Mouse (Mus musculus) cerebellum, adult 9-10 months (tissue): ENCODE results near the gene Fmo5.

Experiments
- DNase-seq: peaks from one replicate; pipeline ENCODE4 v3.0.0; 2022

Gene Fmo5

DNA sequence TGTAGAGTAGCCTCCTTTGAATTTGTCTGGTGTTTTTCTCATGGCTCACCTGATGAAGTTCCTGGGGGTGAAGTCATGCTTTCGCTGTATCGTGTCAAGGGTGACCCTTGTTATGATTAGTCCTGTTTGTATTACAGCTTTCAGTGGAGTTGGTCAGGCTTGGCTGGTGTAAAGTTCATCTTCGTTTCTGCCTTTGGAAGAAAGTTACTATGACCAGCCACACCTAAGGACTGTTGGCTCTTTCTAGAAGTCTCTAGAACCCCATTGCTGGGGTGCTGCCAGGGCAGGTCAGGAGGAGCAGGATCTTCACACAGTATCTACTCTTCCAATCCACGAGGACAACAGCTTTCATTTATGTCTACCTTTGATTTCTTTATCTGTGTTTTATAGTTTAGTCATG is 4.9 kb downstream of the Fmo5 start:
- DNase-seq: no peak

DNA sequence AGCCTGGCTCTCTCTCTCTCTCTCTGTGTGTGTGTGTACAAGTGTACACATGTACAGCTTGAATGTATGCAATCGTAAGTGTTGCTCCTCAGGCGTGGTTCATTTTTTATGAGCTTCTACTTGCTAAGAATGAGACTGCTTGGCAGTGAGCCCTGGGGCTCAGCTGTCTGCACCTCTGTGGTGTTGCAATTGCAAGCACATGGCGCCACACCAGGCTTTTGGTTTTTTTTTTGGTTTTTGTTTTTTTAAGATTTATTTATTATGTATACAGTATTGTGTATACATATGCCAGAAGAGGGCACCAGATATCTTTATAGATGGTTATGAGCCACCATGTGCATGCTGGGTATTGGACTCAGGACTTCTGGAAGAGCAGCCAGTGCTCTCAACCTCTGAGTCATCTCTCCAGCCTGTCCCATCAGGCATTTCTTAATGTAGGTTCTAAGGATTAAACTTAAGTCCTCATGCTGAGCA is 5.7 kb downstream of the Fmo5 start:
- no peak for DNase-seq

DNA sequence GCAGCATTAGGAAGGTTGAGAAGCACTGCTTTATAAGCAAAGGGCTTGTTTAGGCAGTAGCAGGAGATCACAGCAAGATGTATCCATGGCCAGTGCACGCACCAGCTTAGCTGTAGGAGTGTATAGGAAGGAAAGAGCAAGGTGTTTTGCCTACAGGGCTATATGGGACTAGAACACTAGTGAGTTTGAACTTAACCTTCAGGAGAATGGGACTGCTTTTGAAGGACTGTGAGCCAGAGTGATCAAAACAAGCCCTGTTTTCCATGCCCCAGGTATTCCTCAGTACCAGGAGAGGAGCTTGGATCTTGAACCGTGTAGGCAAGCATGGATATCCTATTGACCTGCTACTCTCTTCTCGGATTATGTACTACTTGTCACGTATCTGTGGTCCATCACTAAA is 12.8 kb downstream of the Fmo5 start:
- DNase-seq: no peak

DNA sequence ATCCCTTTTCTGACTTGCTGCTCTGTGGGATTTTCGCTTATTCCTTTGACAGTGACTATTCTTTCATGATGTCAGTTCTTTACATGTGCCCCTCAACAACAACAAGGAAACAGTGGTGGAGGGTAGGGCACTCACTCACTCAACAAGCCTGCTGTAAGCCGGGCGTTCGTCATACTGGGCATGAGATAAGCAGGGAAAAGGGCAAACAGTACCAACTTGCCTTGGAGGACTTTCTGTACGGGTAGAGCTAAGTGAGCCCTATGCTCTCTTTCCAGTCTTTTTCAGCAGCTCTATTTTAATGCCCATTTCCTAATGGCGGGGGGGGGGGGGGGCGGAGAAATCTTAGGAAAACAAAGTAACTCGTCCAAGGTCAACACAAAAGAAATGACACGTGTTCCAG is 13.4 kb downstream of the Fmo5 start:
- DNase-seq: no peak

DNA sequence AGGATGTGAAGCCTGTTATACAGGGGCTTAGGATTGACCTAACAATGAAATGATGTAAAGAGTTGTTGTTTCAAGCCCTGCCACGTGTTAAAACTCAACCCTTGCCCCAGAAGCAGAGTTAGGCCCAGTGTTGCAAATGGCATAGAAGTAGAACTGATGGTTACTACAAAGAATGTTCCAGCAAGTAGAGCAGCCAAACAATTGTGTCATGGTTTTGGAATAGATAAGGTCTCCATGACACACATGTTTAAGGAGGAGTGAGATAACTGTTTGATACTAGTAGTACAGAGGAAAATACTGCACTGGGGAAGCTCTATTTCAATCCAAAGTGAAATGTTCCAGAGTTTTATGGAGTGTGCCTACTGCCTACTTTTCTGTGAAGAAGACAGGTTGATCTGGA is 19.9 kb downstream of the Fmo5 start:
- DNase-seq: no peak

DNA sequence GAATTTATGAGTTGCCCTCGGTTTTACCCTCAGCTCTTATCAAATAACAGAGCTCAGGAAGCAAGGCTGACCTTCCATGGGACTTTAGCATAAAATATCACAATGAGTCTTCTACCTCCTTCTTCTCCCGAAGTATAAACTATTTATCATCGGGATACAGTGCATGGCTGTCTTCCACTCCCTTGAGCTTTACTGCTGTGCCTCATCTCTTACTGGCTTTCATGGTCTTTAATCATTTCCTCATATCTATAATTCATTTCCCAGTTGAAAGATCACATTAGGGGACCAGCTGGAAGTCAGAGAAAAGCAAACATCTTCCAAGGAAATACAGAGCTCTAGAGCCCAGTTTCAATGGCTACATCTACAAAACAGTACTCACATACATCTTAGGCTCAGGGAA is 20.4 kb downstream of the Fmo5 start:
- DNase-seq: no peak

DNA sequence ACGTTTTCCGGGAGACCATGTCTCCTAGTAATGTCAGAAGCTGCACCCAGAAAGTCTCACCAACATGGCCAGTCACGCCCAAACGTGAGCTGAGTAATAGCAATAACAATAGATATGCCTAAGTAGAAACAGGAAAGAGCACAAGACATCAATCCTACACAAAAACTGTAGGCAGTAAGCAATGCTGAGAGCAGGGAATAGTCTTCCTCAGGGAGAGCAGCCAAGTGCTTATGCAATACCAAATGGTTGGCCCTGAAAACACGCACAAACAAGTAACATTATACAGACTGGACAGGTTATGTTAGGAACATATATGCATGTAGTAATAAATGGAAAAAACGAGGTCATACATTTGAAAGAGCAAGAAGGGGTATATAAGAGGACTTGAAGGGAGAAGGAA is 20.9 kb downstream of the Fmo5 start:
- no peak for DNase-seq

DNA sequence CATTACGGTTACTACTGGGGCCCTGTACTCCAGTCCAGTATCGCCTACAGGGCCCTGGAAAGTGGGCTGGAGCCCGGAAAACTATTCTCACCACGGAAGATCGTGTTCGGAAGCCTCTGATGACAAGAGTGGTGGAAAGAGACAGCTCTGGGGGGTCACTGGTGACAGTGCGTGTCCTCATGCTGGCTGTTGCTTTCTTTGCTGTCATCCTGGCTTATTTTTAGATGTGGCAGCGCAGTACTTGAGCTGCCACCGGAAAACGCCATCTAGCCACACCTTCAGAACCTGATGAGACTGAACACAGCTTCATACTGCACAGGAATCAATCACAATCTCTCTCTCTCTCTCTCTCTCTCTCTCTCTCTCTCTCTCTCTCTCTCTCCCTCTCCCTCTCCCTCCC is 23.0 kb downstream of the Fmo5 start:
- no peak for DNase-seq

DNA sequence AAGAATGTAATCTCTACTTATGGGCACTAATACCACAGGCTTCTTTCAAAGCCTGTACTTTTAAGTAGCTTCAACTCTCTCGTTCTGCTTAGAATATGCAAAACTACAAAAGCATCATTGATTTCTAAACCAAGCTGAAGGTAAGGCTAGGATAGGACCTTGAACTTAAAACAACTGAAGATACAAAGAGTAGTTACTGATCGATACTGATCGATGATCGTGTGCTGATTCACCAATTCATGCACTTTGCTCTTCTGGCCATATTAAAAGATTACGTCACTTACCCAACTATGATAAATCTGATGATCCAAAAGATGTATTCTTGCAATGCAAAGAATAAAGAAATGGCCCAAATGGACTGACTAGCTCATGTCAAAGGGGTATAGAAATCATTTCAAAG is 25.2 kb downstream of the Fmo5 start:
- no peak for DNase-seq

DNA sequence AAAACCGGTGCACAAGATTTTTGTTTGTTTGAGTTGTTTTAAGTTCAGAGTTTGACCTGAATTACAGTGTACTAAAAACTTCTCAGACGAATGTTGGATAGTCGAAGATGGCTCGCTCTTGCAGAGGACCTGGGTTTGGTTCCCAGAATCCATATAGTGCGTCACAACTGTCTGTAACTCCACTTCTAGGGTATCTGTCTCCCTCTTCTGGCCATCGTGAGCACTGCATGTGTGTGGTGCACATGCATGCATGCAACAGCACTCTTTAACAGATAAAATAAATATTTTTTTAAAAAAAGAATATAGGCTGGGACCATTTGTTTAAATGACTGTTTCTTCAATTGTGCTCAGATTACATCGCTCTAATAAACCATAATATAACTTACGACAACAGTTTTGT is 26.3 kb downstream of the Fmo5 start:
- DNase-seq: no peak

DNA sequence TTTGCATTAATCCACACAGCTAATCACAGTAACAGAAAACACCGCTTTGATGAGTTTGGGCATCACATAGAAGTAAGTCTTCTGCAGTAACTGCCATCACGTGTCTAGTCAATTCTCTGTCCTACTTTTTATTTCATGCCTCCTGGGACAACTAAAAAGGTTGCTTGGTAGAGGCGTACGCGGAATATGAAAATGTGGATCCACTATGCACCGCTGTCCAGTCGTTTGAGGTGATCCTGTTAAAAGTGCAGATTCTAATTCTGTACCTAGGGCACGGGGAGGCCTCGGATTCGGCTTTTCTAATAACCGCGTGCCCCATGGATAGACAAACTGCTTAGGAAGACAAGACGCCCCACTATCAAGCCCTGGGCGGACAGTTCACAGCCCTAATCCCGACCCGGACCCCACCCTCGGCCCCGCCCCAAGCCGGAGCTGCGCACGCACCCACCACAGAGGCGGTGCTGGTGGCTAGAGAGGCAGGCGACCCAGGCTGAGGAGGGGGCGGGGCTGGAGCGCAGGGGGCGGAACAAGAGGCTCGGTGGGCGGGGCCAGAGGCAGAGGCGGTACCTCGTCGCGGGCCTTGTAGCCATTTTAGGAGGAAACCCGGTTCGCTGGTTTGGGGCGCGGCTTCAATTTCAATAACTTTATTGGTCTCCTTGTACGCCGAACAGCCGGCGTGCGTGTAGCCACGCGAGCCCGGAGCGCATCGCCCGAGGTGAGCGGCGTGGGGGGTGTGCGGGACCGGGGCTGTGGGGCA is 29.2 kb downstream of the Fmo5 start, which contains the start of gene Prkab2:
Gene Prkab2, plus strand, starts transcription at position 539 of the 757 bp plus-strand sequence.
- DNase-seq: peak; percentile 99

DNA sequence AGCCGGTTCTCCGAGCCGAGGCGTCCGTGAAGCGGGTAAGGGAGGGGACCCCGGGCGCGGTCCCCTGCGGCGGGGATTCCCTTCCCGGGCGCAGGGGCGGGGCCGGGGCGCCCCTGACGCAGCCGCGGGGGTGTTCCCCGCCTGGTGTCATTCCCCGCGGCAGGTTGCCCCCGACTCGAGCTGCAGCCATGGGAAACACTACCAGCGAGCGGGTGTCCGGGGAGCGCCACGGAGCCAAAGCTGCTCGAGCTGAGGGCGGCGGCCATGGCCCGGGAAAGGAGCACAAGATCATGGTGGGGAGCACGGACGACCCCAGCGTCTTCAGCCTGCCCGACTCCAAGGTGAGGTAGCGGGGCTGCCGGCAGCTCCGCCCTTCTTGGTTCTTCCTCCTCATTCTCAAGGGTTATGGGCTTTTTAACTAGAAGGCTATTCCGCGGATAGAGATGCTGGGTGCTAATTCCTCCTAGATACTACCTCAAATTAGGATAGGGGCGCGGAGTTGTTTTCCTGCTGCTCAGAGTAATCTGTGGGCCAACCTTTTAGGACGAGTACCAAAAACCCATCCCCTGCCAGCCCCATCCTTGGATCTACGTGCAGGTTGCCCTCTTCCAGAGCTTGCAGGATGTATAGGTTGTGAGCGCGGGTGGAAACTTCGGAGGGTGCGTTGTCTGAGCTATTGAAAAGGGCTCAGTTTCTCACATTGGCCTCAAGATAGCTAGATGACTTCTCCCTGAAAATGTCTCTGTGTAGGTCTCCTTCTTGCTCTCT is 30.0 kb downstream of the Fmo5 start:
- DNase-seq: no peak

DNA sequence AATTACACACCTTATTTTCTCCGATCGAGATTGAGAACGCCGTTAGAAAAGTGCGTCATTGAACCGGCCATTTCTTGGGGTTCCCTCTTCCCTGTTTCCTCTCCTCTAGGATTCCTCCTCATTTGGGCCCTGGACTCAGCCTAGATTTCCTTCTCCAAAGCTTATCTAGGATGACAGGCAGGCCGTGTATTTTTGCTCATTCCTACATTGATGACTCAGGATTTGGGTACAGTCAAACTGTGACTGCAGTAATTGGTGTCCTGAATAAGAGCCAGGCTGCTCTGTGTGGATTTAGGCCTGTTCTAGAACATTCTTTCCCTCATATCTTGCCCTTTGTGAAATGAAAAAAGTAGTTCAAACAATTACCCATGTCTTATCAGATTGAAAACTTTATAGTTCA is 31.1 kb downstream of the Fmo5 start:
- peak; percentile 15 for DNase-seq

DNA sequence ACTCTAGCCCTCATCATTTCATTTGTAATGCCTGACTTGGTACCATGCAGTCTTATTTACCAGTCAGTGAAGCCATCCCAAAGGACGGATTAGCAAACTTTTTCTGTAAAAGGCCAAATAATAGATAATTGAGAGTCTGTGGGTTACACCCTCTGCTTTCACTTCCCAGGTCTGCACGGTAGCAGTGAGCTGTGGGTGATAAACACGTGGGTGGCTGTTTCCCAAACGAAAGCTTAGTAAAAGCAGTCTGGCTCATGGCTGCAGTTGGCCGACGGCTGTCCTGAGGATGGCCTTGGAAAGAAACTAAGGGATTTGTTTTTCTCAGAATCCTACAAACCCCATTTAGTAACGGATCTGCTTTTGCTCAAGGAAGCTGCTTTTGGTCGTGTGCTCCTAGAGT is 32.6 kb downstream of the Fmo5 start:
- DNase-seq: no peak

DNA sequence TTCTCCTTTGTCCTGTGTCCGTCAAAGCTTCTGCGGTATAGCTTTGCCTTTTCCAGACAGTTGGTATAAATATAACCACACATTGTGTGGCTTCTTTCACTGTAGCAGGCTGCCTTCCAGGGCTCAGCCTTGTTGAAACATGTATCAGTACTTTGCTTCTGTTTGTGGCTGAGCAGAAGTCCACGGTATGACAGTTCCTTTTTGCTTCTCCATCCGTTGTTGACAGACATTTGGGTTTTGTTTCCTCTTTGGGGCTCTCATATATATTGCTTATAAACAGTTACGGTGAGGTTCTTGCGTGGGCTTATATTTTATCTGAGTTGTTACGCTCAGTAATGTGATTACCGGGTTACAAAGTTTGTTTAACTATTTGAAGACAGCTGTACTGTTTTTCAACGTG is 36.9 kb downstream of the Fmo5 start:
- DNase-seq: no peak

DNA sequence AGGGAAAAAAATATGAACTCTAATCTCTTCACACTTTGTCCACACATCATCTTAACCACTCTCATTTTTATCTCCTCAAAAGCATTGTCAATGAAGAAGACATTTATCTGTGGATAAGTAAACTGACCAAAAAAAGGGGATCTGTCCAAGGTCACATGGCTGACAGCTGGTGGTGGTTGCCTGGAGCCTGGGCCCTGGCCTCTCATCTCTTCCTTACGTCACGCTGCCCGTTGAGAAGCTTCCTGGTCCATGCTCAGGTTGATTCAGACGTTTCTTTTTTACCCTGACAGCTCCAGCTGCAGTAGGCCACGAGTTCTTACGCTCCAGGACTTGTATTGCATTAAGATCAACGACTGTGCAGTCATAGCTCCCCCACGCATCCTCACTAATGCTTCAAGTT is 37.5 kb downstream of the Fmo5 start:
- no peak for DNase-seq

DNA sequence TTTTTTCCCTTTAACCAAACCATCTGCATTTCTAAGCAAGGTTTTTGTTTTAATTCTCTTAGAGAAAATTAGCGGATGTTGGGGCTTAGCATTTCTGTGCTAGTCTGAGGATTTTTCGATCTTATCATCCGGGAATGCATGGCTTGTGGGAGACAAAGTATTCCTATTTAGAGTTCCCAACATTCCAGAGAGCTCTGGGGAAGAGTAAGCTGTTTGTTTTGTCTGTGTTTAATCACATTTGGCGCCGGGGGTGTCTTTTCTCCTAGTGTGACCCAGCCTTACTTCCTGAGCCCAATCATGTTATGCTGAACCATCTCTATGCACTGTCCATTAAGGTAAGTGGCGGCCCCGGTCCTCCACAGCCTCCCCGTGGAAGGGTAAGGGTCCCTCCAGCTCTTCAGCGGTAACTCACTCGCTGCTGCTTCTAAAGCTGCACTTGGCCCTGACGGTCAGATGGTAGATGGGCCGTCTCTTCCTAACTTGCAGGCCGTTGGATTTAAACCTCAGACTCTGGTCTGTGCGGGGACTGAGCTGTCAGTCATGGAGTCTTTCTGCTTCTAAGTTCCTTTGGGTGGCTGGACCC is 38.6 kb downstream of the Fmo5 start:
- no peak for DNase-seq

DNA sequence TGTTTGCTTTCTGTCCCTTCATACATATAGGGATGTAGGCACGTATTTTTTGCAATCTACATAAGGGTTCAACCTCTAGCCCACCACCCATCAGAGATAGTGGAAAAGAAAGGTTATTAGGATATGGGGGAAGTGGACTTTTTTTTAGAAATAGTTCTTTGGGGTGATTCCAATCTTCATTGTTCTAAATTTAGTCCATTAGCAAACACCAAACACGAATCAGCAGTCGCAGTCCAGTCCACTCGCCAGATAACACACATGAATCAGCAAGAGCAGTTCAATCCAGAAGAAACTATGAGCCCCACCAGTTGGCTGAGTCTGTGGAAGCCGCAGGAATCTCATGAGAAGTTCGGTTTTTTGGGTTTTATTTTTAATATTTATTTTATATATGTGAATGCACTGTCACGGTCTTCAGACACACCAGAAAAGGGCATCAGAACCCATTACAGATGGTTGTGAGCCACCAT is 46.1 kb downstream of the Fmo5 start, which contains the start of gene Gm17651:
Gene Gm17651, minus strand, starts transcription at position 51 of the 467 bp plus-strand sequence.
- no peak for DNase-seq

DNA sequence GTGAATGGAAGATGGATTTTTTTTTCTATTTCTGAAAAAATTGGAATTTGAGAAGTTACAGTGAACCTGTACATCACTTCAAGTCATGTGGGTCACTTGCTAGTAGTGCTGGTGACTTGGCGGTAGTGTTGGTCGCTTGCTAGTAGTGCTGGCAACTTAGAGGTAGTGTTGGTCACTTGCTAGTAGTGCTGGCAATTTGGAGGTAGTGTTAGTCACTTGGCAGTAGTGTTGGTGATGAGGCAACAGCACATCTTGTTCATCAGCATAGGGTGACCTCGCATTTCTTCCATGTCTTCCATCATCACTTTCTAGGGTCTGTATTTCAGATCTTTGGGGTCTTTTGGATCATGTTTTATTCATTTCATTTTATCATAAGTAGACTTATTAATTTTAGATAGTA is 47.5 kb downstream of the Fmo5 start:
- DNase-seq: no peak

DNA sequence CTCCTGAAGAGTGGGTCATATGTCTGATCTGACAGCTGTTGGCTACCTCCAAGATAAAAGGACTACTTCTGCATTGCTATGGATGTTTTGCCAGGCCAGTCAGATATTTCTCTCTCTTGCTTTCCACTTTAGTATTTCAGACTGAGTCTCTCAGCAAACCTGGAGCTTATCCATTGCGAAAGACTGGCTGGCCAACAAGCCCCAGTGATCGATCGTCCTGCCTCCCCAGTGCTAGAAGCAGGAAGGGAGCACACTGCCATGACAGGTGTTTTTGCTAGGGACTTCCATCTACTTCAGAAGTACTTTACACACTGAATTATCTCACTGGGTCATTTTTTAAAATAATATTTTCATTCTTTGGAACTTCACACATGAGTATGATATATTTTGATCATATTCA is 49.8 kb downstream of the Fmo5 start:
- DNase-seq: no peak

DNA sequence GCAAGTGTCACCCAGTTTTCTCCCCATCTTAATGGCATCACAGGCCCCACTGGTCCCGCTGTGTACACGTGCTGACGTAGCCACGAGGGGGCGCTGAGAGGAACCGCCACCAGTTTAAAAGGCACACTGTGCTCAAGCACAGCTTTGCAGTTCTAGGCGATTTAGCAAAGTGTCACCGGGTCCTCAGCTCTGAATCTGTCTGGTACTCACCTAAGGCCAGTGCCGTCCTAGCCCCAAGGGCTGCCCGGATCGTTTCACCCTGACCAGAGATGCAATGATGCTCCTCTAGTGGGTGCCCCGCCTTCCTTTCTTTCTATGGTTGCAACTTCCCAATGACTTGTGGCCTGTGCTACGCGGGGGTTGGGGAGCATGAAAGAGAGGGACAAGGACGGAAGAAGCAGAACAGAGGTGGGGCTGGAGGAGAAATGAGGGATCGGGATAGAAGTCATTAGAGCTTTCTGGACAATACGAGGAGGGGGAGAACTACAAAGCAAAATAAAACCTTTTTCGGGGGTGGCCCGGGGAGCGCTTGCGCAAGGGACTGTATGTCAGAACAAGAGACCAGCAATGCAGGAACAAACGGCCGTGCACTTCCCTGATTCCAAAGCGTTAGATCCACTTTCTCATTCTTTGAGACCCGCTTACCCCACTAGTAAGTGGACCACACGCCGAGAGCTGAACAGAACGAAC is 52.2 kb downstream of the Fmo5 start:
- peak; percentile 78 for DNase-seq

DNA sequence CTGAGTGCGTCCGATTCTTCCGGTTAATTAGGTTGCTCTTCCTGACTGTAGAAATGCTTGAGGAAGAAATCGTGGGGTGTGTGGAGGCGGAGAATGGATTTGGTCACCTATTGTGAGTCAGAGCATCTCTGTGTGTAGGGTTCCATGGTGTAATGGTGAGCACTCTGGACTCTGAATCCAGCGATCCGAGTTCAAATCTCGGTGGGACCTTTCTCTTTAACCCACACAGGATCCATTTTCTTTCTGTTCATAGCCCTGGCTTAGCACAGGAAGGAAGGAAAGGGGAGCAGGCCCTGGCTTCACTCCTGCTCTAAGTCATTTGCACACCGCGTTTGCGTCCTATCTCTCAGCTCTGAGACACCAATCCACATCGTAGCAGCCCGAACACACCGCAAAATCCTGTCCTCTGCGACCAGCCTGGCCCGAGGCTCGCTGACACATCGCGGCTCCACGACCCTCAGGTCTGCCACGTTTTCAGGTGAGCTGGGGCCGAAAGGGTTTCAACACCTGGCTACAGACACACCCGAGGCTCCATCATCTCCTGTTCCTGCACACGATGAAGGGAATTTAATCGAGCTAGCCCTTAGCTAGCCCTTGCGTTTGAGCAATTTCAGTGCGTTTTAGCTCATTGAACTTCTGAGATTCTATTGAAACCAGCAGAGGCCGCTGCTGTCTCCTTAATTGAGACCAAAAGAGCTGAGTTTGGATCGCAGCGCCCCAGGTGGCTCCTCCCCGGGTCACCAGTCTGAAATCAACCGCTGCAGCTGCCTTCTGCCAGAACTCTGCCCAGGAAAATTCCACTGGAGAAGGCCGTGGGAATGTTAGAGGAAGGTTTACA is 52.9 kb downstream of the Fmo5 start:
- DNase-seq: peak; percentile 58
